Mouse (Mus musculus) G1E (cell line): ENCODE data around the gene Ganab. TPM values are rescaled to one million over a fixed set of nuclear protein-coding genes. Genes with fewer than 3 reads are reported as not detected.
"Not testable (repeated sequence)": the region's sequence is repeated elsewhere in the genome, so short reads cannot be mapped to it uniquely, and the experiment has no call there.

Experiments
- ATAC-seq: 2 replicates; pipeline ENCODE4 v1.8.0; 2016; ENCODE audit warnings: mild to moderate bottlenecking; ENCODE audit not compliant: insufficient number of reproducible peaks, poor library complexity, low FRiP score, severe bottlenecking; ENCODE audit errors: extremely low read depth
- DNase-seq: peaks from one replicate; pipeline ENCODE4 v3.0.0; 2012; ENCODE audit warnings: low spot score
- H3K27me3 ChIP-seq: 2 replicates; pipeline ENCODE4 v1.6.1; 2012; ENCODE audit warnings: mild to moderate bottlenecking, low read length, inconsistent platforms; ENCODE audit not compliant: insufficient read depth
- H3K36me3 ChIP-seq: replicated peaks from 2 replicates; pipeline ENCODE3; 2012; ENCODE audit warnings: mild to moderate bottlenecking, inconsistent platforms
- H3K4me1 ChIP-seq: 2 replicates; pipeline ENCODE4 v1.6.1; 2012; ENCODE audit warnings: low read depth, low read length, inconsistent platforms, mixed read lengths; ENCODE audit not compliant: insufficient read depth
- H3K4me3 ChIP-seq: 2 replicates; pipeline ENCODE4 v1.5.1; 2012; ENCODE audit warnings: low read depth, mild to moderate bottlenecking, inconsistent platforms, low read length, moderate library complexity, mixed read lengths
- H3K9me3 ChIP-seq: replicated peaks from 2 replicates; pipeline ENCODE4 v1.6.1; 2012; ENCODE audit warnings: inconsistent platforms
- CTCF ChIP-seq: IDR thresholded peaks from 2 replicates; pipeline ENCODE4 v1.5.1; 2012; ENCODE audit warnings: low read depth, low read length, inconsistent platforms, mixed read lengths
- GATA1 ChIP-seq: IDR thresholded peaks from 2 replicates; pipeline ENCODE4 v1.6.1; 2012; ENCODE audit warnings: borderline replicate concordance, low read length, inconsistent platforms, mixed read lengths
- GATA2 ChIP-seq: IDR thresholded peaks from 2 replicates; pipeline ENCODE4 v1.6.1; 2012; ENCODE audit warnings: low read depth, low read length, inconsistent platforms, borderline replicate concordance
- POLR2AphosphoS5 ChIP-seq: IDR thresholded peaks from 2 replicates; pipeline ENCODE4 v1.6.1; 2012; ENCODE audit warnings: low read depth, low read length, inconsistent platforms; ENCODE audit not compliant: insufficient replicate concordance
- TAL1 ChIP-seq: conservative IDR thresholded peaks from 2 replicates; pipeline ENCODE4 v1.6.1; 2012; ENCODE audit warnings: low read depth, low read length, inconsistent platforms, mixed read lengths
- polyA plus RNA-seq: library from polyadenylated mRNA; stranded (reverse); fragments of >175 nt; gene quantifications from 2 replicates; pipeline ENCODE4 v1.2.3, GENCODE M21; 2012
- total RNA-seq, 2 experiments: library from RNA; stranded (forward) in 1 of 2; stranded (reverse) in 1 of 2; fragments of 200-1000 nt in 1 of 2; fragments of >200 nt in 1 of 2; fragmentation: Nextera tagmentation in 1 of 2; gene quantifications; 2 replicates each; pipeline ENCODE4 v1.2.3; 2014 to 2017

The Ganab gene
- total and polyA plus RNA-seq, 3 experiments = 56.2 to 214 (median 75.0) TPM

DNA sequence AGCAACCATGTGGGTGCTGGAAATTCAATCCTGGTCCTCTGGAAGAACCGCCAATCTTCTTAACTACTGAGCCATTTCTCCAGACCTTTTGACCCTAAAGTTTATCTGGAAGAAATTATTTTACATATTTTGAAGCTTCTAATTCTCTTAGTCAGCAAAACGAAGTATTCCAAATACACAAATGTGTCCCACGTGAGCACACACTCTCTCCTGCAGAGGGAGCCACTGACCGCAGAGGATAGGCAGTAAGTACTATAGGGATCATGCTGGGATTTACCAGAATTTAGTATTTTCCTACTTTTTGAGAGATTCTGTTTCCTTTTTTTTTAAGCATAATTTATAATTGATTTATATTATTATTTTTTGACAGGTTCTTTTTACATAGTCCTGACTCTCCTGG lies 40.2 kb upstream of the Ganab start:
- no peaks in the 10 kb centered on the region for H3K9me3 ChIP-seq
- no peak overlapping the region for H3K4me3 ChIP-seq
- H3K36me3 ChIP-seq = no peaks in the 10 kb centered on the region
- TF ChIP-seq TAL1 (no peak), CTCF (peak; percentile 28; the same call in 1 of the 2 replicates), GATA2 (no peak)
- no peaks in the 10 kb centered on the region for H3K4me1 ChIP-seq
- ATAC-seq (no peak), DNase-seq (no peak)
- peaks cover 3% of the 10 kb centered on the region for H3K27me3 ChIP-seq

DNA sequence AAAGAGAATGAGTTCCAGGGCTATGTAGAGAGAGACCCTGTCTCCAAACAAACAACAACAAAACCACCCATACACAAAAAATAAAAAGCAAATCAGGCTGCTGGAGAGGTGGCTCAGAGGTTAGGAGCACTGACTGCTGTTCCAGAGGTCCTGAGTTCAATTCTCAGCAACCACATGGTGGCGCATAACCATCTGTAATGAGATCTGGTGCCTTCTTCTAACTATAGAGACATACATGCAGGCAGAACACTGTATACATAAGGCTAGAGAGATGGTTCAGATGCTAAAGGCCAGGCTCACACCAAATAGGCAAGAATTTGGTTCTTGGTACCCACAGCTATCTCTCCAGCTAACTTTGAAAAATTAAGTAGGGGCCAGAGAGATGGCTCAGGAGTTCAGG lies 38.9 kb upstream of the Ganab start:
- no peak for DNase-seq
- no peaks in the 10 kb centered on the region for H3K4me1 ChIP-seq
- TF ChIP-seq TAL1 (no peak), CTCF (no peak; the same call in 1 of the 2 replicates), GATA2 (no peak), GATA1 (no peak)

DNA sequence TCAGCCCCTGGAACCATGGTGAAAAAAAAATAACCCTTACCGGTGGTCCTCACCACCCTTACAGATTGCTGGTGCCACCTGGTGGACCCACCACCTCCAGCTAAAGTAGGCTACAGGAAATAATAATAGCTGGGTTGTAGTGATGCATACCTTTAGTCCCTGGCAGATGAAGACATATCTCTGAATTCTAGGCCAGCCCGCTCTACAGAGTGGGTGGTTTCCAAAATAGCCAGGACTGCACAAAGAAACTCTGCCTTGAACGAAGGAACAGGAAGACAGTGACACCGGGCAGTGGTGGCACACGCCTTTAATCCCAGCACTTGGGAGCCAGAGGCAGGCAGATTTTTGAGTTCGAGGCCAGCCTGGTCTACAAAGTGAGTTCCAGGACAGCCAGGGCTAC lies 33.6 kb upstream of the Ganab start:
- Histone ChIP-seq H3K4me1 (peaks cover 4% of the 10 kb centered on the region; the same call in 1 of the 2 replicates), H3K9me3 (no peaks in the 10 kb centered on the region), H3K36me3 (no peaks in the 10 kb centered on the region), H3K4me3 (no peak overlapping the region), H3K27me3 (no peaks in the 10 kb centered on the region)
- DNase-seq (no peak), ATAC-seq (no peak)
- TF ChIP-seq GATA2 (no peak), POLR2AphosphoS5 (no peak), CTCF (no peak), GATA1 (no peak), TAL1 (no peak)

More for the DNA sequence above, 38.9 kb upstream of the Ganab start:
- ATAC-seq = no peak
- H3K4me3 ChIP-seq = no peak overlapping the region
- H3K9me3 ChIP-seq = no peaks in the 10 kb centered on the region
- H3K36me3 ChIP-seq = no peaks in the 10 kb centered on the region
- peaks cover 3% of the 10 kb centered on the region for H3K27me3 ChIP-seq

DNA sequence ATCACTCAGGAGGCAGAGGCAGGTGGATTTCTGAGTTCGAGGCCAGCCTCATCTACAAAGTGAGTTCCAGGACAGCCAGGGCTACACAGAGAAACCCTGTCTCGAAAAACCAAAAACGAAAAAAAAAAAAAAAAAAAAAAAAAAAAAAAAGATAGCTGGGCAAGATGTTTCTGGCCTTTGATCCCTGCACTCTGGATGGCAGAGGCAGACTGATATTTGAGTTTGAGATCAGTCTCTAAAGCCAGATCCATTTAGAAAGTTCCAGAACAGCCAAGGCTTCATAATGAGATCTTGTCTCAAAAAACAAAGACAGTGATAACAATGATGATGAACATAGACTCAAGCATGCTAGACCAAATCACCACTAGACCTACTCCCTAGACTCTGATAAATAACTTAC lies 27.5 kb upstream of the Ganab start:
- not testable (repeated sequence) for DNase-seq, H3K4me3 ChIP-seq, H3K9me3 ChIP-seq, H3K27me3 ChIP-seq, ATAC-seq
- peaks cover 31% of the 10 kb centered on the region for H3K36me3 ChIP-seq
- H3K4me1 ChIP-seq = peaks cover 41% of the 10 kb centered on the region

DNA sequence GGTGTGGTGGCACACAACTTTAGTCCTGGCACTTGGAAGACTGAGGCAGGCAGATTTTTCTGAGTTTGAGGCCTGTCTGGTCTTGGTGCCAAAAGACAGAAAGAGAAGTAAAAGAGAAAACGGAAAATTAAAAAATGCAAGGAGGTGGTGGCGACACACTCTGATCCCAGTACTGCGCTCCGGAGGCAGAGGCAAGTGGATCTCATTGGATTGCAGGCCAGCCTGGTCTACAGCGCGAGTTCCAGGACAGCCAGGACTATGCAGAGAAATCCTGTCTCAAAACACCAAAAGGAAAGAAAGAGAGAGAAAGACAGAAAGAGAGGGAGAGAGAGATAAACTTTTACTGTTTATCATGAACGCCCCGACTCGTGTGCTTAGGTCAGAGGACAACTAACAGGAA lies 27.0 kb upstream of the Ganab start:
- Histone ChIP-seq H3K9me3 (no peaks in the 10 kb centered on the region), H3K36me3 (peaks cover 35% of the 10 kb centered on the region), H3K27me3 (no peaks in the 10 kb centered on the region), H3K4me3 (peak overlapping the region; percentile 99), H3K4me1 (peaks cover 41% of the 10 kb centered on the region)
- ATAC-seq (no peak), DNase-seq (no peak)
- TF ChIP-seq GATA2 = no peak

DNA sequence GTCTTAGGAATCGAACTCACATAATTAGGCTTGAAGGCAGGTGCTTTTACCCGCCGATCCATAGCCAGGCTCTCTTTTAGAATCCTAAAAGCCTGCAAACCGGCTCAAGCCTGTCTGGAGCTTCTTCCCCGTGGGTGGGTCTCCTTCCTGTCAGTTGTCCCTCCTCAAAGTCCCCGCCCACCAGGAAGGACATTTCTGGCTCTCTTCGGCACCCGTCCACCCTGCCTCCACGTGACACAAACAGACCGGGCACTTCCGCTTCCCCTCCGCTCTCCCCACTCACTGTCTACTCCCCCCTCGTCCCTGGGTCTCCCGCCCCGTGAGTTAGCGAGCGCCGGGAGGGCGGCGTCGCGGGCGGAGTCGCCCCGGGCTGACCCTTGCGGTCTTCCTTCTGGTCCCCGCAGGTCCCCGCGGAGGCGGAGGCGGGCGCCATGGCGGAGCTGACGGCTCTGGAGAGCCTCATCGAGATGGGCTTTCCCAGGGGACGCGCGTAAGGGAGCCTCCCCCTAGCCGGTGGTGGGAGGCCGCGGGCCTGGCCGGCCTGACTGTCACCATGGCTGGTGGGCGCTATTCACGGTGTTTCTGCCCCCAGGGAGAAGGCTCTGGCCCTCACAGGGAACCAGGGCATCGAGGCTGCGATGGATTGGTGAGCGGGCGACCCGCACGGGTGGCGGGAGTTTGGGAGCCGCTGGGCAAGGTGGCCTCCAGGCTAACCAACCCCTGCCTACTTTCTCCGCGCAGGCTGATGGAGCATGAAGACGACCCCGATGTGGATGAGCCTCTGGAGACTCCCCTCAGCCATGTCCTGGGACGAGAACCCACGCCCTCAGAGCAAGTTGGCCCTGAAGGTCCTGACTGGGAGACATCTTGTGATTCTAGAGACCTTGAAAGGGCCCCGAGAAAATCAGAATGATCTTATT lies 26.3 kb upstream of the Ganab start, which contains the start of gene Ubxn1:
Gene Ubxn1, plus strand, starts transcription at position 230 of the 920 bp plus-strand sequence.
- Histone ChIP-seq H3K4me3 (peak within 1 kb of the TSS; percentile 99), H3K27me3 (no peaks in the 10 kb centered on the region), H3K4me1 (peaks cover 41% of the 10 kb centered on the region), H3K9me3 (no peaks in the 10 kb centered on the region), H3K36me3 (peaks cover 41% of the 10 kb centered on the region)
- TF ChIP-seq POLR2AphosphoS5 (no peak), TAL1 (no peak), GATA1 (no peak), GATA2 (no peak), CTCF (no peak)
- DNase-seq = peak; percentile 91
- ATAC-seq = peak; percentile 94
